Mouse (Mus musculus) MEL (cell line): Measurements from ENCODE around the gene H2-T22. TPM values are rescaled to one million over a fixed set of nuclear protein-coding genes. Genes with fewer than 3 reads are reported as not detected.
A peak's percentile ranks its signal among the peaks of the same experiment; 100 is the strongest.
"Not testable (repeated sequence)": the region's sequence is repeated elsewhere in the genome, so short reads cannot be mapped to it uniquely, and the experiment has no call there.

Experiments
- DNase-seq: peaks from one replicate; pipeline ENCODE4 v3.0.0; 2011; ENCODE audit warnings: low read depth, low spot score
- H3K27ac ChIP-seq: 2 replicates; pipeline ENCODE4 v1.5.1; 2012; ENCODE audit warnings: low read depth, mild to moderate bottlenecking, control low read depth, low read length, moderate library complexity; ENCODE audit not compliant: control insufficient read depth
- H3K27me3 ChIP-seq, 2 experiments: fragments of 150-350 bp in 1 of 2; sonication (generic) in 1 of 2; 2 replicates each; pipeline ENCODE4 v1.6.1; 2012; ENCODE audit warnings: low read length in 2 of 2, mild to moderate bottlenecking in 2 of 2, improper control_type of control experiment in 1 of 2, moderate library complexity in 1 of 2; ENCODE audit not compliant: insufficient read depth in 2 of 2, control insufficient read depth in 1 of 2
- H3K36me3 ChIP-seq, 2 experiments: 2 replicates each; pipeline ENCODE4 v1.6.1; 2012 to 2014; ENCODE audit warnings: low read length in 2 of 2, improper control_type of control experiment in 1 of 2, inconsistent platforms in 1 of 2, mild to moderate bottlenecking in 1 of 2; ENCODE audit not compliant: insufficient read depth in 2 of 2, control insufficient read depth in 1 of 2
- H3K4me1 ChIP-seq, 2 experiments: fragments of 150-350 bp in 1 of 2; sonication (generic) in 1 of 2; 2 replicates each; pipeline ENCODE4 v1.6.1; 2012; ENCODE audit warnings: low read length in 2 of 2, improper control_type of control experiment in 1 of 2, mild to moderate bottlenecking in 1 of 2; ENCODE audit not compliant: insufficient read depth in 2 of 2, control insufficient read depth in 1 of 2
- H3K4me3 ChIP-seq, 2 experiments: fragments of 150-350 bp in 1 of 2; sonication (generic) in 1 of 2; 2 replicates each; pipeline ENCODE4 v1.5.1; 2012; ENCODE audit warnings: low read depth in 2 of 2, low read length in 2 of 2, mild to moderate bottlenecking in 2 of 2, moderate library complexity in 2 of 2, control low read depth in 1 of 2, improper control_type of control experiment in 1 of 2; ENCODE audit not compliant: control insufficient read depth in 1 of 2, insufficient read depth in 1 of 2
- H3K79me2 ChIP-seq: 2 replicates; pipeline ENCODE4 v1.6.1; 2012; ENCODE audit warnings: mild to moderate bottlenecking, low read length, moderate library complexity; ENCODE audit not compliant: control insufficient read depth, poor library complexity, insufficient read depth
- H3K9ac ChIP-seq: 2 replicates; pipeline ENCODE4 v1.6.1; 2012; ENCODE audit warnings: low read depth, mild to moderate bottlenecking, control low read depth, low read length, moderate library complexity; ENCODE audit not compliant: control insufficient read depth, poor library complexity, severe bottlenecking
- H3K9me3 ChIP-seq: fragments of 150-350 bp; sonication (generic); replicated peaks from 2 replicates; pipeline ENCODE4 v1.6.1; 2012; ENCODE audit warnings: mild to moderate bottlenecking, low read length, improper control_type of control experiment, moderate library complexity; ENCODE audit not compliant: insufficient read depth
- CTCF ChIP-seq, 3 experiments: IDR thresholded peaks in 2 of 3; conservative IDR thresholded peaks in 1 of 3; 2 replicates each; pipeline ENCODE4 v1.5.1; 2011 to 2012; ENCODE audit warnings: low read length in 3 of 3, low read depth in 2 of 3, mild to moderate bottlenecking in 2 of 3, improper control_type of control experiment in 1 of 3, inconsistent platforms in 1 of 3, mixed read lengths in 1 of 3, moderate library complexity in 1 of 3; ENCODE audit not compliant: control insufficient read depth in 1 of 3, insufficient read depth in 1 of 3, poor library complexity in 1 of 3, severe bottlenecking in 1 of 3
- EP300 ChIP-seq, 2 experiments: IDR thresholded peaks; 2 replicates each; pipeline ENCODE4 v1.6.1; 2011; ENCODE audit warnings: improper control_type of control experiment in 2 of 2, low read length in 2 of 2, low read depth in 1 of 2, mild to moderate bottlenecking in 1 of 2
- ETS1 ChIP-seq: IDR thresholded peaks from 2 replicates; pipeline ENCODE4 v1.6.1; 2012; ENCODE audit warnings: low read depth, mild to moderate bottlenecking, inconsistent platforms, low read length, improper control_type of control experiment, moderate library complexity
- GATA1 ChIP-seq: IDR thresholded peaks from 2 replicates; pipeline ENCODE4 v1.6.1; 2011; ENCODE audit warnings: low read depth, low read length, improper control_type of control experiment
- HCFC1 ChIP-seq: IDR thresholded peaks from 2 replicates; pipeline ENCODE4 v1.6.1; 2012; ENCODE audit warnings: low read depth, mild to moderate bottlenecking, inconsistent platforms, low read length, improper control_type of control experiment, moderate library complexity
- MAZ ChIP-seq: IDR thresholded peaks from 2 replicates; pipeline ENCODE4 v1.6.1; 2012; ENCODE audit warnings: low read depth, mild to moderate bottlenecking, inconsistent platforms, low read length, improper control_type of control experiment
- MXI1 ChIP-seq: IDR thresholded peaks from 2 replicates; pipeline ENCODE4 v1.6.1; 2011; ENCODE audit warnings: mild to moderate bottlenecking, low read depth, low read length, improper control_type of control experiment
- MYC ChIP-seq: IDR thresholded peaks from 2 replicates; pipeline ENCODE4 v1.6.1; 2011; ENCODE audit warnings: low read depth, mild to moderate bottlenecking, low read length, improper control_type of control experiment, moderate library complexity
- RCOR1 ChIP-seq: IDR thresholded peaks from 2 replicates; pipeline ENCODE4 v1.6.1; 2012; ENCODE audit warnings: low read depth, mild to moderate bottlenecking, inconsistent platforms, low read length, improper control_type of control experiment
- SIN3A ChIP-seq: IDR thresholded peaks from 2 replicates; pipeline ENCODE4 v1.6.1; 2012; ENCODE audit warnings: low read length, improper control_type of control experiment, inconsistent platforms
- SMC3 ChIP-seq: IDR thresholded peaks from 2 replicates; pipeline ENCODE4 v1.6.1; 2011; ENCODE audit warnings: low read depth, low read length, improper control_type of control experiment
- TAL1 ChIP-seq: IDR thresholded peaks from 2 replicates; pipeline ENCODE4 v1.6.1; 2012; ENCODE audit warnings: mild to moderate bottlenecking, inconsistent platforms, low read length, moderate library complexity, mixed read lengths
- TBP ChIP-seq: IDR thresholded peaks from 2 replicates; pipeline ENCODE4 v1.8.0; 2011; ENCODE audit warnings: low read depth, low read length, improper control_type of control experiment
- TCF12 ChIP-seq: IDR thresholded peaks from 2 replicates; pipeline ENCODE4 v1.6.1; 2014; ENCODE audit warnings: low read depth, mild to moderate bottlenecking, inconsistent platforms, low read length, improper control_type of control experiment, moderate library complexity
- polyA plus RNA-seq, 2 experiments: library from polyadenylated mRNA; stranded (reverse) in 1 of 2; unstranded in 1 of 2; fragments of >175 nt in 1 of 2; fragments of >200 nt in 1 of 2; gene quantifications; 2 replicates each; pipeline versions ENCODE4 v1.2.1 to v1.2.4; 2012; ENCODE audit warnings: low replicate concordance in 2 of 2, low read depth in 1 of 2; ENCODE audit not compliant: insufficient read length in 2 of 2, insufficient read depth in 1 of 2, missing spikeins in 1 of 2
- total RNA-seq: library from RNA; depleted of rRNA; stranded (reverse); fragments of 300-350 nt; gene quantifications from 2 replicates; pipeline ENCODE4 v1.2.3, GENCODE M21; 2012

The H2-T22 gene
- total and polyA plus RNA-seq, 3 experiments: 22.5 to 45.5 TPM; not detected in 1

- peak overlapping the region; percentile 44 for H3K27ac ChIP-seq
- H3K9ac ChIP-seq: peak overlapping the region; percentile 57
- not testable (repeated sequence) for H3K27me3 ChIP-seq, H3K9me3 ChIP-seq
- peak; percentile 62 for DNase-seq
- peaks cover 7 to 24% of the 10 kb centered on the region in 2 experiments; a peak in 3 of 4 replicates for H3K4me1 ChIP-seq
- TF ChIP-seq CTCF (IDR thresholded peaks at IDR 0.05 in 2 of 3, conservative IDR thresholded peaks at IDR 0.05 in 1 of 3; ENCODE audit: control insufficient read depth in 1 of 3, insufficient read depth in 1 of 3, low read depth in 2 of 3, low read length in 3 of 3, poor library complexity in 1 of 3, severe bottlenecking in 1 of 3) (peak; percentile 16 to 56 (median 50)), ETS1 (0 out of 2 replicates have a peak, but pooled peaks have one; percentile 38), MAZ (0 out of 2 replicates have a peak, but pooled peaks have one; percentile 26), SIN3A (peak; percentile 66), MXI1 (peak; percentile 66), GATA1 (0 out of 2 replicates have a peak, but pooled peaks have one; percentile 5), HCFC1 (0 out of 2 replicates have a peak, but pooled peaks have one; percentile 16), MYC (peak; percentile 56; the same call in 1 of the 2 replicates), SMC3 (peak; percentile 30)
- peaks cover 21% of the 10 kb centered on the region for H3K79me2 ChIP-seq
- H3K36me3 ChIP-seq: peaks cover 2 to 19% of the 10 kb centered on the region in 2 experiments; a peak in 3 of 4 replicates
- H3K4me3 ChIP-seq: peak overlapping the region; percentile 63 to 89
These were observed 10.8 kb downstream of the H2-T22 start for GRCm38 (mm10) chr17:36031583-36032331.

GRCm38 (mm10) chr17:36030703-36031582, 11.6 kb downstream of the H2-T22 start:
- Histone ChIP-seq H3K9ac (peak overlapping the region; percentile 23), H3K79me2 (peaks cover 29% of the 10 kb centered on the region), H3K36me3 (peaks cover 2 to 19% of the 10 kb centered on the region in 2 experiments; a peak in 3 of 4 replicates), H3K27ac (peak overlapping the region; percentile 8; the same call in 1 of the 2 replicates), H3K4me3 (peak overlapping the region; percentile 63 to 89), H3K4me1 (peaks cover 7 to 24% of the 10 kb centered on the region in 2 experiments; a peak in 3 of 4 replicates)
- not testable (repeated sequence) for DNase-seq, H3K27me3 ChIP-seq, H3K9me3 ChIP-seq

- not testable (repeated sequence) for H3K4me3 ChIP-seq, H3K9me3 ChIP-seq, H3K27me3 ChIP-seq, H3K9ac ChIP-seq, H3K27ac ChIP-seq
- peaks cover 34% of the 10 kb centered on the region for H3K79me2 ChIP-seq
- peak; percentile 67 for TF ChIP-seq GATA1
- TF ChIP-seq EP300 (IDR thresholded peaks at IDR 0.05; ENCODE audit: low read depth in 1 of 2, low read length in 2 of 2): peak; percentile 72 to 74
- TF ChIP-seq TAL1: peak; percentile 80
- TF ChIP-seq RCOR1: peak; percentile 84
- peak; percentile 71 for TF ChIP-seq TBP
- TF ChIP-seq TCF12: peak; percentile 81
- peak; percentile 45 for TF ChIP-seq ETS1
- H3K36me3 ChIP-seq: peaks cover 2 to 27% of the 10 kb centered on the region in 2 experiments; a peak in 3 of 4 replicates
- DNase-seq: peak; percentile 80
- H3K4me1 ChIP-seq: peaks cover 13 to 27% of the 10 kb centered on the region in 2 experiments
These were observed 12.4 kb downstream of the H2-T22 start for GRCm38 (mm10) chr17:36030046-36030702.
